Mouse (Mus musculus) midbrain, embryonic 10.5 days (tissue): ENCODE measurements around the gene Nampt. TPM values are rescaled to one million over a fixed set of nuclear protein-coding genes. Genes with fewer than 3 reads are reported as not detected.
"Not testable (repeated sequence)": the region's sequence is repeated elsewhere in the genome, so short reads cannot be mapped to it uniquely, and the experiment has no call there.

Experiments used
- DNase-seq: peaks from one replicate; pipeline ENCODE4 v3.0.0-alpha.2; 2017; ENCODE audit warnings: low spot score
- H3K27ac ChIP-seq: fragments of 300-500 bp; sonication (generic); replicated peaks from 2 replicates; pipeline ENCODE4 v1.5.1; 2016; ENCODE audit warnings: mild to moderate bottlenecking
- H3K27me3 ChIP-seq: fragments of 300-500 bp; sonication (generic); 2 replicates; pipeline ENCODE4 v1.6.1; 2016; ENCODE audit warnings: low read depth, mild to moderate bottlenecking; ENCODE audit not compliant: poor library complexity, severe bottlenecking
- H3K36me3 ChIP-seq: fragments of 300-500 bp; sonication (generic); 2 replicates; pipeline ENCODE4 v1.6.1; 2016; ENCODE audit warnings: mild to moderate bottlenecking, moderate library complexity
- H3K4me1 ChIP-seq: fragments of 300-500 bp; sonication (generic); 2 replicates; pipeline ENCODE4 v1.6.1; 2016
- H3K4me3 ChIP-seq: fragments of 300-500 bp; sonication (generic); 2 replicates; pipeline ENCODE4 v1.5.1; 2016; ENCODE audit warnings: mild to moderate bottlenecking, moderate library complexity
- H3K9me3 ChIP-seq: fragments of 300-500 bp; sonication (generic); replicated peaks from 2 replicates; pipeline ENCODE4 v1.6.1; 2016; ENCODE audit warnings: mild to moderate bottlenecking
- WGBS: fragments of 180-500 bp; shearing (Covaris S2); methylation state at CpG from one replicate; pipeline ENCODE4 v1.1.7; 2016; 5-methylcytosine and 5-hydroxymethylcytosine counted together
- polyA plus RNA-seq: library from polyadenylated mRNA; unstranded; fragments of >200 nt; fragmentation: Nextera tagmentation; extraction: Ambion mirVana; gene quantifications from 2 replicates; pipeline ENCODE4 v1.2.1, GENCODE M21; 2016

Nampt gene
- polyA plus RNA-seq, 1 experiment from 2014 or later, result 40.9 TPM

GRCm38 (mm10) chr12:32890455-32890854, 71.1 kb downstream of the Nampt start:
- 81% methylated on average over 4 of the region's 4 CpGs for WGBS
- no peak for DNase-seq
- Histone ChIP-seq H3K4me3 (no peak overlapping the region), H3K9me3 (no peaks in the 10 kb centered on the region), H3K27me3 (no peaks in the 10 kb centered on the region), H3K36me3 (no peaks in the 10 kb centered on the region), H3K4me1 (peaks cover 6% of the 10 kb centered on the region), H3K27ac (no peak overlapping the region)

GRCm38 (mm10) chr12:32891271-32891670, 71.9 kb downstream of the Nampt start:
- not testable (repeated sequence) for H3K9me3 ChIP-seq, H3K4me3 ChIP-seq
- 92% methylated on average over 13 of the region's 13 CpGs for whole genome bisulfite sequencing

GRCm38 (mm10) chr12:32893212-32893611, 73.9 kb downstream of the Nampt start:
- Histone ChIP-seq H3K9me3 (no peaks in the 10 kb centered on the region), H3K27me3 (0 out of 2 replicates have a peak, but pooled peaks cover 7% of the 10 kb centered on the region), H3K4me1 (peaks cover 6% of the 10 kb centered on the region), H3K4me3 (no peak overlapping the region), H3K27ac (no peak overlapping the region), H3K36me3 (no peaks in the 10 kb centered on the region)
- 50% methylated on average over 12 of the region's 12 CpGs for WGBS
- DNase-seq, result peak; percentile 40

More at GRCm38 (mm10) chr12:32891271-32891670, 71.9 kb downstream of the Nampt start:
- not testable (repeated sequence) for H3K4me1 ChIP-seq, H3K27ac ChIP-seq, H3K27me3 ChIP-seq, DNase-seq, H3K36me3 ChIP-seq

- 0 out of 2 replicates have a peak, but pooled peaks cover 7% of the 10 kb centered on the region for H3K27me3 ChIP-seq
- WGBS, result 83% methylated on average over 1 of the region's 1 CpGs
- no peak for DNase-seq
Observed at GRCm38 (mm10) chr12:32895806-32896205, 76.5 kb downstream of the Nampt start.

DNA sequence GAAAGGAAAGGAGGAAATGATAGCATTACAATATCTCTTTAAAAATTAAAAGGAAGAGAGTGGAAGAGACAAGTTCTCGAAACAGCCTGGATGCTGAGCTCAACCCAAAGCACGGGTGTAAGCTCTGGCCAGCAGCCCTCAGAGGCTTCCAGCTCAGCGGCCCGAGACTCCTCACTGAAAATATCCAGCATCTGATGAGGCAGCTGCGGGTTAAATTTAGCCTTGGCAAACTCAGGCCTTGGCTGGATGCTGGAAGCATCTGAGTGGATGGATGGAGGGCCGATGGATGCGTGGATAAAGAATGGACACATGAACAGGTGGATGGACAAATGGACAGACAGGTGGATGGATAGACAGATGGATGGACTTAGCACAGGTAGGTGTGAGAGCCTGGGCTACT, 77.2 kb downstream of the Nampt start:
- H3K27ac ChIP-seq, result no peak overlapping the region
- no peak for DNase-seq
- H3K27me3 ChIP-seq, result 0 out of 2 replicates have a peak, but pooled peaks cover 7% of the 10 kb centered on the region
- 85% methylated on average over 7 of the region's 7 CpGs for WGBS
- H3K36me3 ChIP-seq, result no peaks in the 10 kb centered on the region
- H3K4me3 ChIP-seq, result no peak overlapping the region
- peaks cover 6% of the 10 kb centered on the region for H3K4me1 ChIP-seq
- H3K9me3 ChIP-seq, result no peaks in the 10 kb centered on the region

More at GRCm38 (mm10) chr12:32895806-32896205, 76.5 kb downstream of the Nampt start:
- no peak overlapping the region for H3K27ac ChIP-seq
- no peak overlapping the region for H3K4me3 ChIP-seq
- H3K36me3 ChIP-seq, result no peaks in the 10 kb centered on the region
- H3K4me1 ChIP-seq, result peaks cover 6% of the 10 kb centered on the region
- H3K9me3 ChIP-seq, result no peaks in the 10 kb centered on the region

GRCm38 (mm10) chr12:32897199-32898120, 78.1 kb downstream of the Nampt start:
- WGBS, result 51% methylated on average over 13 of the region's 13 CpGs
- H3K36me3 ChIP-seq, result no peaks in the 10 kb centered on the region
- no peaks in the 10 kb centered on the region for H3K9me3 ChIP-seq
- 0 out of 2 replicates have a peak, but pooled peaks cover 7% of the 10 kb centered on the region for H3K27me3 ChIP-seq
- H3K27ac ChIP-seq, result no peak overlapping the region
- H3K4me3 ChIP-seq, result no peak overlapping the region
- peaks cover 6% of the 10 kb centered on the region for H3K4me1 ChIP-seq
- peak; percentile 87 for DNase-seq

- Histone ChIP-seq H3K4me3 (no peak overlapping the region), H3K27ac (no peak overlapping the region), H3K27me3 (0 out of 2 replicates have a peak, but pooled peaks cover 7% of the 10 kb centered on the region), H3K4me1 (no peaks in the 10 kb centered on the region), H3K36me3 (no peaks in the 10 kb centered on the region), H3K9me3 (no peaks in the 10 kb centered on the region)
- DNase-seq, result no peak
- 86% methylated on average over 3 of the region's 3 CpGs for WGBS
Observed at GRCm38 (mm10) chr12:32901005-32901404, 81.7 kb downstream of the Nampt start.

Other genes starting within 250 kb of the Nampt start
- 41.7 and 47.7 TPM in 2 replicates for gene Sypl, start 134.3 kb downstream of the Nampt start, polyA plus RNA-seq